Mouse (Mus musculus): ENCODE data around the gene Slx4ip. TPM values are rescaled to one million over a fixed set of nuclear protein-coding genes. Genes with fewer than 3 reads are reported as not detected.

Gene Slx4ip
- polyA plus RNA-seq, 1 experiment from 2014 or later: 7.4 TPM

DNA sequence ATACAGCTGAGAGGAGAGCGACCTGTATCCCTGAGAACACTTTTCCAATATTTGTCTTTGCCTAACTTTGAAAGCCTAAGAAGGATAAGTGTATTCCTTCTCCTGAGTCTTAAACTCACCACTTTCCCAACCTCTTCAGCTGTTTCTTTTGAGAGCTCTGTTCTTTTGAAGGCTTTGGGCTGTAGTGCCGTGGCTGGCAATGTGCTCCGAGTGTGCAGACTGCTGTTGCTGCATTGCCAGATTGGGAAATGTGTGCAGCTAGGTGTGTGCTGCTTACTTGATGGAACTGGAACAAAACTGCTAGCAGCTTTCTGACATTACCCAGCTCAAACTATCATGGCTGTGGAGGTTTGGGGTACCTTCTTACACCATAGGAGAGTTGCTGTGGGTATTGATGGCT lies 22.0 kb downstream of the Slx4ip start:
- no peaks in the 10 kb centered on the region for H3K4me1 ChIP-seq
- no peak overlapping the region for H3K27ac ChIP-seq
- H3K36me3 ChIP-seq: no peaks in the 10 kb centered on the region
- no peaks in the 10 kb centered on the region for H3K27me3 ChIP-seq (ENCODE audit: low read depth, poor library complexity, severe bottlenecking)
- 81% methylated on average over 3 of the region's 3 CpGs for WGBS
- no peak for DNase-seq (ENCODE audit: low spot score)
- no peaks in the 10 kb centered on the region for H3K9me3 ChIP-seq (replicated peaks)
- H3K4me3 ChIP-seq: no peak overlapping the region

DNA sequence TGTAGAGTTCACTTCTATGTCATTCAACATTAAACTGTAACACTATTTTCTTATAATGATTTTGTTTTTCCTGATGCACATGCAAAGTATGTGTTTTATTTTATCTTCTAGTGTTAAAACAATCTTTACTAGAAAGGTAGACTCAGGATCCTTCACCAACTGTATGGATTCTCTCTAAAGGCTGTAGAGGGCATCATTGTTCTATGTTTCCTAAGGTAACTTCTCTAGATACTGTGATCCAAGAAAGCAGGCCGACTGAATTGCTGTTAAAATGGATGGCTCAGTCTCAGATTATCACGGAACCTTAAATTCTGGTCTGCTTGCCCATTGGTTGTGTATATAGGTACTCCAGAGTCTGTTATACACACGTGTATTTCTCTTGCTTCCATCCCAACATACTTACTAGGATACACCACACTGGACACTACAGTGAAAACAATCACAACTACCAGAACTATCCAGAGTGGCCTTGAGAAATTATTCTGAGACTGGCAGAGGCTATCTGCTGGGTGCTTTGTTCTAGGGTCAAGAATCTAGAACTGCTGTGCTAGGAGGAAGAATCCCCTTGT lies 23.4 kb downstream of the Slx4ip start:
- DNase-seq (ENCODE audit: low spot score): no peak
- Histone ChIP-seq H3K36me3 (no peaks in the 10 kb centered on the region), H3K4me3 (no peak overlapping the region), H3K4me1 (peaks cover 1% of the 10 kb centered on the region), H3K27me3 (ENCODE audit: low read depth, poor library complexity, severe bottlenecking) (no peaks in the 10 kb centered on the region), H3K27ac (no peak overlapping the region), H3K9me3 (replicated peaks) (no peaks in the 10 kb centered on the region)
- 74% methylated on average over 3 of the region's 3 CpGs for WGBS

DNA sequence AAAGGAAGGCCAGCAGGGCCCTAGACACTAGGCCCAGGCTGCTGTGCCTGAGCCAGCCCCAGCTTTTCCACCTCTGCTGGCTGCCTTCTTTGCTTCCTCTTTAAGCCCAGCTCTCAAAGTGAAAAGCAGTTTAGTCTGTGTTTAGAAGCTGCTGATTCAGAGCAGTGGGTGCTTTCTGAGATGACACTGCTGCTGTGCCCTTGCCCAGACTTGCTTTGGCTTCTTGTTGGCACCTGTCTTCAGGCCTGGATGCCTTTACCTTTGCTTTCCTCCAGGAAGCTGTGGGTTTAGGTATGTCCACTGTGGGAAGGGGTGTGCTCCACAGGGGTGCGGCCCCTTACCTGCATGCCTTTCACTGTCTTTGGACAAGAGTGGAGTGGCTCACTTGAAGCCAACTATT lies 28.4 kb downstream of the Slx4ip start:
- H3K4me3 ChIP-seq: no peak overlapping the region
- H3K27me3 ChIP-seq (ENCODE audit: low read depth, poor library complexity, severe bottlenecking): no peaks in the 10 kb centered on the region
- H3K9me3 ChIP-seq (replicated peaks): no peaks in the 10 kb centered on the region
- H3K4me1 ChIP-seq: peaks cover 10% of the 10 kb centered on the region
- H3K27ac ChIP-seq: no peak overlapping the region
- DNase-seq (ENCODE audit: low spot score): no peak
- no peaks in the 10 kb centered on the region for H3K36me3 ChIP-seq
- WGBS: 100% methylated on average over 1 of the region's 1 CpGs

DNA sequence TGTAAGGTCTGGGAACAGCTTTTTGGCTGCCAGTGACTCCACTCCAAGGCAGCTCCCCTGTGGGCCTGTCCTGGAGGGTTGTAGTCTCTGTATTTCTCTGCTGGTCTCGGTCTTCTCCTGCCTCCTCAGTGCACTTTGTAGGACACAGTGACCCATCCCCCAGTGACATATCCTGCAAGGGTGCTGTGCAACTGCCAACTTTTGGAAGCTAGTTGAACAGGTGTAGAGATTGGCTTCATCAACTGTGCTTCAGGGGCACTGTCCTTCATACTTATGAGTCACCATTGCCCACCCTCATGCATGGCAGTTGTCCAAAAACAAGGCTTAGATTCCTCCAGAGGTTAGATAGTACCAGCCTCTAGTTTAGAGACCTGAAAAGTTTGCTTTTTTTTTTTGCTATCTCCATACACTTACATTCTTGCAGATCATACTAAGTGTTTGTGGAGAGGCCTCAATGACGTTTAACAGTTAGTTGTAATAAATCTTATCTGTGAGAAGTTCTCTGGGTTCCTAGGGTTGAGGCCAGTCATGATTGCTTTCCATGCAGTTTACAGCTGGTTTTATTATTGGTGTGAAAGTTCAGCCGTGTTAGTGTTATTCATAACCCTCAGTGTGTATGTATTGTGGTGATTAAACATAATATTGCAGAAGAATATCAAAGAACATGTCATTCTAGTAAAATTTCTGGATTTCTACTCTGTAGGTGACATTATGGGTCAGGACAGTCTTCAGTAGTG lies 29.4 kb downstream of the Slx4ip start:
- 74% methylated on average over 3 of the region's 3 CpGs for WGBS
- H3K27ac ChIP-seq: no peak overlapping the region
- H3K9me3 ChIP-seq (replicated peaks): no peaks in the 10 kb centered on the region

DNA sequence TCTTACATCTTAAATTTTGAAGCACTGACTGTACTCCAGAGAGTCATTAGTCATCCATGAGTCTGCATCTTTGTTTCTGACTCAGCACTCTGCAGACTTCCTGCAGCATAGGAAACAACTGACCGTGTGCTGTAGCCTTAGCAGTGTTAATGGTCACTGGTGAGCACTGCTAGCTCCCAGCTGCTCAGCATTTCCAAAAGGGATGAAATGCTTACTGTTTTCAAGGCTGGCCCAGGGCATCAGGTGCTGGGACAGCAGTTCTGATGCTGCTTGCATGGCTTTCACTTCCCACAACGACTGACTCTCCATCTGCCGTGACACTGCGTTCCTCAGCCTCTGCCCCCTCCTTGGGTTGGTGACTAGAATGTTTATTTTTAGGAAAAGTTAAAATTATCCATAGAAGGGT lies 30.0 kb downstream of the Slx4ip start:
- Histone ChIP-seq H3K27me3 (ENCODE audit: low read depth, poor library complexity, severe bottlenecking) (no peaks in the 10 kb centered on the region), H3K27ac (no peak overlapping the region), H3K4me1 (peaks cover 10% of the 10 kb centered on the region), H3K9me3 (replicated peaks) (no peaks in the 10 kb centered on the region), H3K4me3 (no peak overlapping the region), H3K36me3 (no peaks in the 10 kb centered on the region)
- WGBS: 83% methylated on average over 4 of the region's 4 CpGs
- DNase-seq (ENCODE audit: low spot score): no peak

More for the DNA sequence above, 29.4 kb downstream of the Slx4ip start:
- H3K4me1 ChIP-seq: peaks cover 10% of the 10 kb centered on the region
- DNase-seq (ENCODE audit: low spot score): no peak
- no peaks in the 10 kb centered on the region for H3K27me3 ChIP-seq (ENCODE audit: low read depth, poor library complexity, severe bottlenecking)
- no peaks in the 10 kb centered on the region for H3K36me3 ChIP-seq
- H3K4me3 ChIP-seq: no peak overlapping the region

DNA sequence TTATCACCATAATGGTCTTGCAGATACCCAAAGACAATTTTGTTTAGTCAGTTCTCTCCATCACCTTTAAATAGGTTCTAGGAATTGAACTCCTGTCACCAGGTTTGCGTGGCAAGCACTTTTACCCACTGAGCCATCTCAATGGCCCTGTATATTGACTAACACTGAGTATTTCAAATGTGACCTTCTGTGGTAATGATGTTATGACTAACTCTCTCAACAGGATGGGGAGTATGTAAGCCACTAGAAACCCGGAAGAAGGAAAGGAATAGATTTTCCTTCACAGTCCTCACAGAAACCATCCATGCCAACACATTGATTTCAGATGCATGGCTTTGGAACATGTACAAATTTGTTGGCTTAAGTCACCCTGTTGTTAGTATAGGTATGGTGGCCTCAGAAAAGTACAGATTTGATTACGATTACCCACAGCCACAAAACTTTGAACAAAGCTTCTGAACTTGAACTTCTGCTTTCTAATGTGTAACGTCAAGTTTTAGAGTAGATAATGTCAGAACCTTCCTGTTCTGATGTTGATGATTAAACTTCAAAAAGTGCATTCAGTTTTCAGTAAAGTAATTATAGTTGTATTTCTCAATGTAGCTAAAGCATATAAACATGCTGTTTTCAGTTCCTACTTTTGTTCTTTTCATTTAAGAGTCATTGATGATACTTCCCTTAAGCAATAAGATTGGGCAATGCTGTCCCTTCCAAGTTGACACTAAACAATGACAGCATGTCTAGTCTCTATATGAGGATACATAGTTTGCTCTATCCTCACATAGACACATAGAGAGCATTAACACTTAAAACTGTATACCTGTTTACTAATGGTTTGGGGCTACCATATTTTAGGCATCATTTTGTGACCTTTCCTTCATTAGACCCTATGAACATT lies 45.6 kb downstream of the Slx4ip start:
- no peak overlapping the region for H3K27ac ChIP-seq
- H3K27me3 ChIP-seq (ENCODE audit: low read depth, poor library complexity, severe bottlenecking): no peaks in the 10 kb centered on the region
- WGBS: 95% methylated on average over 4 of the region's 4 CpGs
- no peaks in the 10 kb centered on the region for H3K36me3 ChIP-seq
- no peak overlapping the region for H3K4me3 ChIP-seq
- H3K4me1 ChIP-seq: no peaks in the 10 kb centered on the region
- H3K9me3 ChIP-seq (replicated peaks): no peaks in the 10 kb centered on the region
- DNase-seq (ENCODE audit: low spot score): no peak

DNA sequence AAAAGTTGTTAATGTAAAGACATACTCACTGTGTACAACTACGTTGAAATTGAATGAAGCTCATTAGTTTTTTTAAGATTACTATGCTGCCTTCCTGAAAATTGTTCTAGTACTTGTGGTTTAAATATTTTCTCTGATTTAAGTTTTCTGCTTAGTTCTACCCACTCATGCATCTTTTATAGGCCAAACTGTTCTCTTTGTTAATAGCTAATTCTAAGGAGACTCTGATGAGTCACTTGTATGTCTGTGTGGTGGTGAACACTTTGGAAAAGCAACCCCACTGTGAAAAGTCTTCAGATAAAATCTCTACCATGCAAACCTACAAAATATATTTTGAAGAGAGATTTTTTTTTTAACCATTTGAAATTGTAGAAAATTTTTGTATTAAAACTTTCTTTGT lies 47.2 kb downstream of the Slx4ip start:
- no peak overlapping the region for H3K4me3 ChIP-seq
- no peaks in the 10 kb centered on the region for H3K27me3 ChIP-seq (ENCODE audit: low read depth, poor library complexity, severe bottlenecking)
- no peak for DNase-seq (ENCODE audit: low spot score)
- 96% methylated on average over 1 of the region's 1 CpGs for WGBS
- no peak overlapping the region for H3K27ac ChIP-seq
- H3K36me3 ChIP-seq: no peaks in the 10 kb centered on the region
- no peaks in the 10 kb centered on the region for H3K9me3 ChIP-seq (replicated peaks)
- H3K4me1 ChIP-seq: no peaks in the 10 kb centered on the region

DNA sequence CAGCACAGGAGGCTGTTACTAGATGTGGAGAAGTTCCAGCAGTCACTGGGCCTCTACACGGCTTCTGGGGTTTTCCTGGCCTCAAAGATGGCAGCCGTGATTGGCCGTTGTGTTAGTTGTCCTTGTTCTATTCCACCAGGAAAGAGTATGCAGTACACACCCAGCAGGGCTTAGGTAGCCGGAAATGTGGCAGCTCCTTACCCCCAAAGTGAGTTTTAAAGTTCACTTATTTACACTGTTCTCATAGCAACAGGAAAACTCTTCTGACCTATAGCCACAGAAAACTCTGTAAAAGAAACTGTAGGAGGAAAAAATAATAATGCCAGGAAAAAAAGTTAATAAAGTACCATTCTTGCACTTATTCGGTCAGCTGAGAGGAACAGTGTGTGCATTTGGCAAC lies 55.3 kb downstream of the Slx4ip start:
- Histone ChIP-seq H3K4me3 (no peak overlapping the region), H3K27ac (no peak overlapping the region), H3K27me3 (ENCODE audit: low read depth, poor library complexity, severe bottlenecking) (no peaks in the 10 kb centered on the region), H3K36me3 (no peaks in the 10 kb centered on the region), H3K4me1 (peaks cover 14% of the 10 kb centered on the region), H3K9me3 (replicated peaks) (no peaks in the 10 kb centered on the region)
- no peak for DNase-seq (ENCODE audit: low spot score)
- 90% methylated on average over 5 of the region's 5 CpGs for WGBS

DNA sequence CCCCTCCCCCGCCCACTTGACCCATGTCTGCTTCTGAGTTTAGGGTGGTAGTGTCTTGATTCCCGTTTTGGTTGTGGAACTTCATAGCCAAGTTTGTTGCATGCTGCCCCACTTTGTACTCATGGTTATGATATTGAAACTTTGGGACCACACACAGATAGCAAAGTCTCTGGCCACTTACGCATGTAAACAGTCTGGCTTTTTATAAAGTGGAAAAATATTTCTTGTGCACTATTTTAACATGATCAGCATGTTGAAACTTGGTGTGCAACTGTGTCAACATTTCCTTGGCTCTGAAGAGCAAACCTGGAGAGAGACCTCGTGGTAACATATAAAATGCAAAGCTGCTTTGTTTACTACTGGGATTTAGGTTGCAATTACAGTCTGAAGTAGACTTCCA lies 56.5 kb downstream of the Slx4ip start:
- 78% methylated on average over 4 of the region's 4 CpGs for WGBS

DNA sequence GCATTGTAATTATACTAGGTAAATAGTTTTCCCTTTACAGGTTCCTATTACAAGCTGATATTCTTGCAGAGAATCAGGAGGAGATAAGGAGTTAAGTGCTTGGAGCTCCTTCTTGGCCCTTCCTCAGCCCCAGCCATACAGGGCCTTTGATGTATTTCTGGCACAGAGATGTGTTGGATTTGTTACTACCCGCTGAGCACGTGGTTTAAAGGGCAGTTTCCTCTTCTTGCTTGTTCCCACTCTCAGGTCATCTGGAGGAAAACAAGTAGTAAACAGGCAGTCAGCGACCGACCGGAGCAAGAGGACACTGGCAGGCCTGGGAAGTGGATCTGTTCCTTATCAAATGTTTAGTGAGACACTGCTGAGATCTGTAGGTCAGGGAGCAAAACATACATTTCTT lies 56.9 kb downstream of the Slx4ip start:
- no peak overlapping the region for H3K27ac ChIP-seq
- peaks cover 14% of the 10 kb centered on the region for H3K4me1 ChIP-seq
- H3K9me3 ChIP-seq (replicated peaks): no peaks in the 10 kb centered on the region
- WGBS: 10% methylated on average over 5 of the region's 5 CpGs
- no peak for DNase-seq (ENCODE audit: low spot score)
- H3K36me3 ChIP-seq: no peaks in the 10 kb centered on the region
- no peaks in the 10 kb centered on the region for H3K27me3 ChIP-seq (ENCODE audit: low read depth, poor library complexity, severe bottlenecking)
- no peak overlapping the region for H3K4me3 ChIP-seq

More for the DNA sequence above, 56.5 kb downstream of the Slx4ip start:
- Histone ChIP-seq H3K4me1 (peaks cover 14% of the 10 kb centered on the region), H3K4me3 (no peak overlapping the region), H3K9me3 (replicated peaks) (no peaks in the 10 kb centered on the region), H3K36me3 (no peaks in the 10 kb centered on the region), H3K27me3 (ENCODE audit: low read depth, poor library complexity, severe bottlenecking) (no peaks in the 10 kb centered on the region), H3K27ac (no peak overlapping the region)
- no peak for DNase-seq (ENCODE audit: low spot score)

DNA sequence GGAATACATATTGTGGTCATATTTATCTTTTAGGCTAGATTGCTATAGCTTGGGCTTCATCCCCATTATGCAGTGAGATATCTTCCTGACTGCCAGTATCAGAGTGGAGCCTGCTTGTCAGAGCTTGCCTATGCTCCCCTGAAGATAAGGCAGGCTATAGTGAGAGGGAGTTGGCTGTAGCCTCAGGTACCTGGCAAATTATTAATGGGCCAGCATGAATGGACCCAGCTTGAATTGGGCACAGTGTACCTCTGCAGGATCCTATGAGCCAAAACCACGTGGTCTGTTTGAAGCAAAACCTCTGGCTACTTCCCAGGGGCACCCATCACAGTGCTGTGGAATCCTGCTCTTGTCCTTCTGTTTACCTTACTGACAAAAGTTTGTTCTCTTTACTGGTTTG lies 61.2 kb downstream of the Slx4ip start:
- no peaks in the 10 kb centered on the region for H3K36me3 ChIP-seq
- 56% methylated on average over 1 of the region's 1 CpGs for WGBS
- H3K27me3 ChIP-seq (ENCODE audit: low read depth, poor library complexity, severe bottlenecking): no peaks in the 10 kb centered on the region
- no peak overlapping the region for H3K27ac ChIP-seq
- no peak overlapping the region for H3K4me3 ChIP-seq
- no peak for DNase-seq (ENCODE audit: low spot score)
- H3K9me3 ChIP-seq (replicated peaks): no peaks in the 10 kb centered on the region
- peaks cover 28% of the 10 kb centered on the region for H3K4me1 ChIP-seq

DNA sequence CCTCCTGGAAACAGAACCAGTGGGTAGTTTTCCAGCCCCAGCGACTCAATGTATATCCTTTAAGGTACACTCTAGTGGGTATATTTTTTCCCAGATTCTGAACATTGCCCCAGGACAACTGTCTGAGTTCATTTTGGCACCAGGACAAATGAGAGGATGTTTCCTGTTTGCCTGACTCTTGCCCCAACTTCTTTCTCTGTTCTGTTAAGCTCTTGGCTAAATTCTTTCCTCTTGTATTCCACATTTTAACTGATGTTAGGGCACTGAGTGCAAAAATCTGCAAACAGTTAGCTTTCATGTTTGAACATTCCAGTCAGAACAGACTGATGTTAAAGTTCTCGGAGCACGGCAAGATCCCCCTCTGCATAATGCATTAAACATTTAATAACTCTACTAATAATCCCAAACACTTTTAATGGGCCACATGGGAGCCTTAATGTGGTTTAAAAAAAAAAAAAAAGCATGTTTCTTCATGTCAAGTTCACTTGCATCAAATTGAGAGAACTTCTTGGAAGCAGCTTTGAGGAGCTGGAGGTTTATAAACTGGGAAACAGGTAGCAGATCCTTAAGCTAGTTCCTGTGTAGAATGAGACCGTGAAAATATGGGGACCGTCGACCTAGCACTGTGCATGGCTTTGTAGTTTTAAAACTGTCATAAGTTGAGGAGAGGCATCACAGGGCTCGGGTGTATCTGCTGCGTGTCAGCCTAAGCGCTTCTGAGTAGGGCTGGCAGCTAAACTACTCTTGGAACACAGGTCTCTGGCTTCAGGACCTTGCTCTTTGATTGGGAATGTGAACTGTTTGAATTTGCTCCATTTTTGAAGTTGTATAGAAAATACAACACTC lies 64.9 kb downstream of the Slx4ip start:
- H3K27me3 ChIP-seq (ENCODE audit: low read depth, poor library complexity, severe bottlenecking): no peaks in the 10 kb centered on the region
- WGBS: 63% methylated on average over 9 of the region's 9 CpGs
- H3K36me3 ChIP-seq: no peaks in the 10 kb centered on the region
- H3K4me1 ChIP-seq: peaks cover 14% of the 10 kb centered on the region
- DNase-seq (ENCODE audit: low spot score): no peak
- no peak overlapping the region for H3K27ac ChIP-seq
- H3K9me3 ChIP-seq (replicated peaks): no peaks in the 10 kb centered on the region
- no peak overlapping the region for H3K4me3 ChIP-seq

Data from limb, embryonic 10.5 days (tissue).